9 mouse cellular contexts compared by ENCODE assay signal in genomic region chr13:78809656-78810055, GRCm38 (mm10).
DNase-seq lines count a peak whose midpoint lies in the region; TF ChIP-seq lines count a peak whose summit lies in the region.
"Had no signal": no experiment of that assay in that cellular context is flagged by ENCODE, and none has a peak within 500 bp of the region (broad histone marks: within the 10 kb centered on the region; RNA-seq: fewer than 3 reads in every experiment).

No protein-coding gene starts in this region.

- TF ChIP-seq CTCF in brain, embryonic 14.5 days (IDR thresholded peaks at IDR 0.05; ENCODE audit: borderline replicate concordance, extremely low read depth, insufficient read depth, insufficient read length) = no peak

- intact Hi-C loops in left cerebral cortex, postnatal 4 days (cut with DNase I) = no loop called here
- intact Hi-C loops in left cerebral cortex, postnatal 10 days (cut with DNase I) = no loop called here

- peak; percentile 19 for DNase-seq in embryo, embryonic 11 days
- no peak for DNase-seq in embryo, embryonic 9.5 days (ENCODE audit: extremely low spot score)
- peak; percentile 47 for DNase-seq in left cerebral cortex, postnatal 4 days
- DNase-seq in left cerebral cortex, postnatal 10 days (ENCODE audit: extremely low spot score in 1 of 2, low spot score in 2 of 2) = no peak
- DNase-seq in brain, embryonic 14.5 days (ENCODE audit: low read depth) = peak; percentile 62
- peak; percentile 22 for DNase-seq in retina, embryonic 14.5 days (ENCODE audit: low spot score)
- no peak for DNase-seq in ovary, adult 18-20 months (ENCODE audit: low spot score)
- DNase-seq in spleen, postnatal 10 days (ENCODE audit: low spot score in 2 of 2) = no peak
- DNase-seq: thymus, adult 18-20 months had no signal

- TF ChIP-seq POLR2A in brain, embryonic 14.5 days (IDR thresholded peaks at IDR 0.05; ENCODE audit: borderline replicate concordance, extremely low read depth, insufficient read depth, insufficient read length, poor library complexity, severe bottlenecking) = no peak

Comparison
In these comparisons a context has a peak if more than half of its experiments do, and no peak if none do; other contexts are left out.
1. DNase-seq: peak in embryo, embryonic 11 days (single experiment), left cerebral cortex, postnatal 4 days (single experiment), brain, embryonic 14.5 days (single experiment) and retina, embryonic 14.5 days (single experiment); none in embryo, embryonic 9.5 days (single experiment), left cerebral cortex, postnatal 10 days (0 of 2), ovary, adult 18-20 months (single experiment) and spleen, postnatal 10 days (0 of 2).